Mouse (Mus musculus): ENCODE results near the gene Gm12355. TPM values are rescaled to one million over a fixed set of nuclear protein-coding genes. Genes with fewer than 3 reads are reported as not detected.
"Not testable (repeated sequence)": the region's sequence is repeated elsewhere in the genome, so short reads cannot be mapped to it uniquely, and the experiment has no call there.

Gm12355 gene
- 0.80 and 4.0 TPM in 2 replicates for polyA plus RNA-seq (2015; fragmentation: Nextera tagmentation; extraction: Ambion mirVana)

GRCm38 (mm10) chr11:98625611-98626410 is at the start of gene Gm12355, which contains the start of gene Gsdma3:
Gene Gm12355, minus strand, starts transcription at chr11:98625661.
Gene Gsdma3, plus strand, starts transcription at chr11:98626360.
- no peak for ATAC-seq (ENCODE audit: insufficient number of reproducible peaks, insufficient read depth, low FRiP score, low TSS enrichment, low read depth)
- 86% methylated on average over 10 of the region's 10 CpGs for WGBS

GRCm38 (mm10) chr11:98673136-98673535 is 47.7 kb upstream of the Gm12355 start:
- Histone ChIP-seq H3K4me2 (peak overlapping the region; percentile 38), H3K27me3 (peaks cover 16% of the 10 kb centered on the region)
- 3% methylated on average over 7 of the region's 7 CpGs for WGBS
- H3K4me3 ChIP-seq; ATAC-seq (ENCODE audit: insufficient number of reproducible peaks, insufficient read depth, low FRiP score, low TSS enrichment, low read depth); H3K27ac ChIP-seq; H3K9ac ChIP-seq; H3K36me3 ChIP-seq; H3K4me1 ChIP-seq; H3K9me3 ChIP-seq: not testable (repeated sequence)

More at GRCm38 (mm10) chr11:98625611-98626410, at the start of gene Gm12355, which contains the start of gene Gsdma3:
- no peaks in the 10 kb centered on the region for H3K36me3 ChIP-seq
- no peaks in the 10 kb centered on the region for H3K4me1 ChIP-seq
- no peak within 1 kb of the TSS for H3K4me2 ChIP-seq
- 0 out of 2 replicates have a peak, but pooled peaks cover 5% of the 10 kb centered on the region for H3K9me3 ChIP-seq
- peaks cover 3% of the 10 kb centered on the region; the same call in 1 of the 2 replicates for H3K27me3 ChIP-seq
- H3K4me3 ChIP-seq = no peak within 1 kb of the TSS
- no peak within 1 kb of the TSS for H3K9ac ChIP-seq
- H3K27ac ChIP-seq = no peak within 1 kb of the TSS

GRCm38 (mm10) chr11:98672482-98672881 is 47.0 kb upstream of the Gm12355 start:
- Histone ChIP-seq H3K27ac (no peak overlapping the region), H3K9me3 (no peaks in the 10 kb centered on the region), H3K9ac (no peak overlapping the region), H3K27me3 (peaks cover 23% of the 10 kb centered on the region), H3K36me3 (no peaks in the 10 kb centered on the region), H3K4me1 (no peaks in the 10 kb centered on the region), H3K4me3 (no peak overlapping the region), H3K4me2 (no peak overlapping the region)
- no peak for ATAC-seq (ENCODE audit: insufficient number of reproducible peaks, insufficient read depth, low FRiP score, low TSS enrichment, low read depth)
- WGBS = 83% methylated on average over 5 of the region's 5 CpGs

- H3K9ac ChIP-seq = no peak overlapping the region
- H3K9me3 ChIP-seq = no peaks in the 10 kb centered on the region
- no peaks in the 10 kb centered on the region for H3K36me3 ChIP-seq
- no peak overlapping the region for H3K27ac ChIP-seq
- H3K4me1 ChIP-seq = no peaks in the 10 kb centered on the region
- ATAC-seq (ENCODE audit: insufficient number of reproducible peaks, insufficient read depth, low FRiP score, low TSS enrichment, low read depth) = no peak
- 56% methylated on average over 5 of the region's 5 CpGs for WGBS
- H3K4me2 ChIP-seq = no peak overlapping the region
- H3K27me3 ChIP-seq = peaks cover 29% of the 10 kb centered on the region
- no peak overlapping the region for H3K4me3 ChIP-seq
These were observed 46.4 kb upstream of the Gm12355 start for GRCm38 (mm10) chr11:98671857-98672256.

- Histone ChIP-seq H3K4me1 (no peaks in the 10 kb centered on the region), H3K36me3 (no peaks in the 10 kb centered on the region), H3K4me3 (no peak overlapping the region), H3K27me3 (peaks cover 34% of the 10 kb centered on the region), H3K4me2 (no peak overlapping the region), H3K9ac (no peak overlapping the region), H3K9me3 (no peaks in the 10 kb centered on the region), H3K27ac (no peak overlapping the region)
- WGBS = 77% methylated on average over 3 of the region's 3 CpGs
- ATAC-seq (ENCODE audit: insufficient number of reproducible peaks, insufficient read depth, low FRiP score, low TSS enrichment, low read depth) = no peak
These were observed 45.9 kb upstream of the Gm12355 start for GRCm38 (mm10) chr11:98671284-98671815.

GRCm38 (mm10) chr11:98668984-98669383 is 43.5 kb upstream of the Gm12355 start:
- no peak overlapping the region for H3K4me2 ChIP-seq
- no peaks in the 10 kb centered on the region for H3K4me1 ChIP-seq
- H3K4me3 ChIP-seq = no peak overlapping the region
- 63% methylated on average over 2 of the region's 2 CpGs for WGBS
- H3K9ac ChIP-seq = no peak overlapping the region
- H3K9me3 ChIP-seq = no peaks in the 10 kb centered on the region
- no peaks in the 10 kb centered on the region for H3K36me3 ChIP-seq
- no peak for ATAC-seq (ENCODE audit: insufficient number of reproducible peaks, insufficient read depth, low FRiP score, low TSS enrichment, low read depth)
- H3K27ac ChIP-seq = no peak overlapping the region
- H3K27me3 ChIP-seq = peaks cover 39% of the 10 kb centered on the region

- Histone ChIP-seq H3K4me3 (no peak within 1 kb of the TSS), H3K9ac (no peak within 1 kb of the TSS), H3K4me2 (no peak within 1 kb of the TSS), H3K36me3 (no peaks in the 10 kb centered on the region), H3K27me3 (peaks cover 35% of the 10 kb centered on the region), H3K9me3 (no peaks in the 10 kb centered on the region), H3K4me1 (no peaks in the 10 kb centered on the region), H3K27ac (no peak within 1 kb of the TSS)
- no peak for ATAC-seq (ENCODE audit: insufficient number of reproducible peaks, insufficient read depth, low FRiP score, low TSS enrichment, low read depth)
- WGBS = 16% methylated on average over 4 of the region's 4 CpGs
These were observed 38.6 kb upstream of the Gm12355 start, which contains the start of gene Gsdma for GRCm38 (mm10) chr11:98664091-98664490. Gene Gsdma, plus strand, starts transcription at chr11:98664351.

- ATAC-seq (ENCODE audit: insufficient number of reproducible peaks, insufficient read depth, low FRiP score, low TSS enrichment, low read depth) = no peak
- H3K27ac ChIP-seq = no peak overlapping the region
- no peak overlapping the region for H3K4me3 ChIP-seq
- peak overlapping the region; percentile 18; the same call in 1 of the 2 replicates for H3K4me2 ChIP-seq
- no peaks in the 10 kb centered on the region for H3K36me3 ChIP-seq
- peaks cover 6% of the 10 kb centered on the region; the same call in 1 of the 2 replicates for H3K27me3 ChIP-seq
- H3K9me3 ChIP-seq = no peaks in the 10 kb centered on the region
- no peak overlapping the region for H3K9ac ChIP-seq
- H3K4me1 ChIP-seq = no peaks in the 10 kb centered on the region
- 16% methylated on average over 6 of the region's 6 CpGs for WGBS
These were observed 35.1 kb upstream of the Gm12355 start for GRCm38 (mm10) chr11:98660517-98660916.

- not testable (repeated sequence) for H3K36me3 ChIP-seq; H3K4me3 ChIP-seq; H3K9ac ChIP-seq; ATAC-seq (ENCODE audit: insufficient number of reproducible peaks, insufficient read depth, low FRiP score, low TSS enrichment, low read depth); H3K27me3 ChIP-seq; H3K4me2 ChIP-seq; H3K9me3 ChIP-seq; H3K4me1 ChIP-seq; H3K27ac ChIP-seq
- WGBS = 15% methylated on average over 7 of the region's 7 CpGs
These were observed 29.6 kb upstream of the Gm12355 start for GRCm38 (mm10) chr11:98655076-98655475.

- 57% methylated on average over 2 of the region's 2 CpGs for WGBS
- H3K4me1 ChIP-seq = no peaks in the 10 kb centered on the region
- no peak within 1 kb of the TSS for H3K27ac ChIP-seq
- H3K4me2 ChIP-seq = no peak within 1 kb of the TSS
- ATAC-seq (ENCODE audit: insufficient number of reproducible peaks, insufficient read depth, low FRiP score, low TSS enrichment, low read depth) = no peak
- no peak within 1 kb of the TSS for H3K9ac ChIP-seq
- no peak within 1 kb of the TSS for H3K4me3 ChIP-seq
- H3K27me3 ChIP-seq = peaks cover 14% of the 10 kb centered on the region
- no peaks in the 10 kb centered on the region for H3K36me3 ChIP-seq
- no peaks in the 10 kb centered on the region for H3K9me3 ChIP-seq
These were observed 21.0 kb upstream of the Gm12355 start, which contains the start of gene Gsdma2 for GRCm38 (mm10) chr11:98646459-98646858. Gene Gsdma2, plus strand, starts transcription at chr11:98646759.

- no peaks in the 10 kb centered on the region for H3K9me3 ChIP-seq
- H3K9ac ChIP-seq = no peak overlapping the region
- H3K27ac ChIP-seq = no peak overlapping the region
- H3K27me3 ChIP-seq = peaks cover 14% of the 10 kb centered on the region
- ATAC-seq (ENCODE audit: insufficient number of reproducible peaks, insufficient read depth, low FRiP score, low TSS enrichment, low read depth) = no peak
- H3K36me3 ChIP-seq = no peaks in the 10 kb centered on the region
- H3K4me2 ChIP-seq = no peak overlapping the region
- H3K4me3 ChIP-seq = no peak overlapping the region
- 85% methylated on average over 2 of the region's 2 CpGs for WGBS
- H3K4me1 ChIP-seq = no peaks in the 10 kb centered on the region
These were observed 20.5 kb upstream of the Gm12355 start for GRCm38 (mm10) chr11:98645946-98646345.

- H3K4me2 ChIP-seq = no peak overlapping the region
- 82% methylated on average over 3 of the region's 3 CpGs for WGBS
- H3K4me3 ChIP-seq = no peak overlapping the region
- no peaks in the 10 kb centered on the region for H3K36me3 ChIP-seq
- no peaks in the 10 kb centered on the region for H3K4me1 ChIP-seq
- no peaks in the 10 kb centered on the region for H3K9me3 ChIP-seq
- peaks cover 17% of the 10 kb centered on the region for H3K27me3 ChIP-seq
- ATAC-seq (ENCODE audit: insufficient number of reproducible peaks, insufficient read depth, low FRiP score, low TSS enrichment, low read depth) = no peak
- no peak overlapping the region for H3K9ac ChIP-seq
- H3K27ac ChIP-seq = no peak overlapping the region
These were observed 19.3 kb upstream of the Gm12355 start for GRCm38 (mm10) chr11:98644757-98645156.

Measured in embryonic facial prominence, embryonic 13.5 days (tissue).